Mouse (Mus musculus) E14TG2a.4 (cell line): Measurements from ENCODE around the gene Eaf1.
A peak's percentile ranks its signal among the peaks of the same experiment; 100 is the strongest.

Experiments
- H3K27me3 ChIP-seq: 2 replicates; pipeline ENCODE4 v1.6.1; 2014; ENCODE audit warnings: low read length, control low read depth; ENCODE audit not compliant: insufficient read depth
- H3K36me3 ChIP-seq: 2 replicates; pipeline ENCODE4 v1.6.1; 2014; ENCODE audit warnings: low read length, control low read depth; ENCODE audit not compliant: insufficient read depth
- H3K4me1 ChIP-seq: replicated peaks from 2 replicates; pipeline ENCODE4 v1.6.1; 2014; ENCODE audit warnings: low read depth, low read length, control low read depth
- H3K4me3 ChIP-seq: replicated peaks from 2 replicates; pipeline ENCODE4 v1.5.1; 2014; ENCODE audit warnings: mild to moderate bottlenecking, low read length
- H3K9me3 ChIP-seq: 2 replicates; pipeline ENCODE4 v1.6.1; 2014; ENCODE audit warnings: low read length, control low read depth
- CTCF ChIP-seq: conservative IDR thresholded peaks from 2 replicates; pipeline ENCODE4 v1.5.1; 2014; ENCODE audit warnings: low read length
- NANOG ChIP-seq: IDR thresholded peaks from 2 replicates; pipeline ENCODE4 v1.6.1; 2014; ENCODE audit warnings: borderline replicate concordance, low read length, mixed read lengths
- POU5F1 ChIP-seq: IDR thresholded peaks from 2 replicates; pipeline ENCODE4 v1.6.1; 2014; ENCODE audit warnings: low read length, borderline replicate concordance

Gene Eaf1

DNA sequence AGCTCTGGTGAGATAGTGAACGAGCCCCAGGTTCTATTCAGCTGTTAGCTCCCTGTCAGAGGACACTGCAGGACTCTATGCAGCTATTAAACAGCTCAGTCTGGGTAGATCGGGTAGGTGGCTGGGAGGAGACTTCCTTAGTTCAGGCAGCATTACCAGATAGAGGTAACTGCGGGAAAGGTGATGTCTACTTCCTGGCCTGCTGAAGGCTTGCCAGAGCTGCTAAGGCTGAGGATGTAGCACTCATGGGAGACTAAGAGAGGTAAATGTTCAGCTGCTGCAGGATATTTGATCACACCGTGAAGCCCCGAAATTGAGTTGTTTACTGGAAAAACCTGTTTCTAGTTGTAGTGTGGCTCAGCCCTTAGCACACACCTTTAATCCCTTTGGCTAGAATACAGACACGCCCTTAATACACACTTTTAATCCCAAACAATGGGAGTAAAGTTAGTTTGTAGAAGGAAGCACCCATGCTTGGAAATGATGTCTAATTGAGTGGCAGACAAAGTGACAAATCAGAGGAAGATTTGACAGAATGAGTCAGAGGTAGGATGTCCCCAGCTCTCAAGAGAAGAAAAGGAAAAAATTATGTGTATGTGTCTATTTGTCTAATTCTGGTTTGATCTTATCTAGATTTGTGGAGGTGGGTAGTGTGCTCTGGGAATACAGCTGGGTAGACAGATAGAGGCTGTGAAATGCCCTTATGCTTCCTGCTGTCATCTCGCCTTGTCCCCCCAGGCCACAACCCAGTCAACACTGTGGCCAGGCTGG lies 31.0 kb downstream of the Eaf1 start:
- TF ChIP-seq NANOG = no peak
- no peak for TF ChIP-seq CTCF
- H3K36me3 ChIP-seq = no peaks in the 10 kb centered on the region

DNA sequence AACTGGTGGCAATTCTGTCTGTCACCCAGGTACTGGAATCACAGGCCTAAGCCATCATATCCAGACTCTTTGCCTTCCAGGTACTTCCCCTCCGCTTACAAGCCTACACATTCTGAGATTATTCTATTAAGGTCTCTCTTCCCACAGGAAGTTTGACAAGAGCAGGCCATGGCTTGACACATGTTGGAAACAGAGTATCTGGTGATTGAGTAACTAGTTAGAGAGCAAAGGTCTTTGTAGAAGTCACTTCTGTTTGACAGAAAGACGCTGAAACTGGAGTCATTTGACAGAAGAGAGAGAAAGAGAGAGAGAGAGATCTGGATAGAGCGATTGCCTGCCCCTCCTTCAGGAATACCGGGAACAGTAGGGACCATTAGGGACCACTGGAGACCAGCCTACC lies 36.6 kb downstream of the Eaf1 start:
- peaks cover 9% of the 10 kb centered on the region for H3K4me1 ChIP-seq
- 0 out of 2 replicates have a peak, but pooled peaks cover 2% of the 10 kb centered on the region for H3K27me3 ChIP-seq
- no peaks in the 10 kb centered on the region for H3K9me3 ChIP-seq
- TF ChIP-seq NANOG = no peak
- no peak for TF ChIP-seq CTCF
- no peak for TF ChIP-seq POU5F1
- no peaks in the 10 kb centered on the region for H3K36me3 ChIP-seq
- H3K4me3 ChIP-seq = no peak overlapping the region

More for the DNA sequence above, 31.0 kb downstream of the Eaf1 start:
- H3K27me3 ChIP-seq = peaks cover 2% of the 10 kb centered on the region; the same call in 1 of the 2 replicates
- no peak overlapping the region for H3K4me3 ChIP-seq
- H3K4me1 ChIP-seq = peaks cover 17% of the 10 kb centered on the region
- no peaks in the 10 kb centered on the region for H3K9me3 ChIP-seq

DNA sequence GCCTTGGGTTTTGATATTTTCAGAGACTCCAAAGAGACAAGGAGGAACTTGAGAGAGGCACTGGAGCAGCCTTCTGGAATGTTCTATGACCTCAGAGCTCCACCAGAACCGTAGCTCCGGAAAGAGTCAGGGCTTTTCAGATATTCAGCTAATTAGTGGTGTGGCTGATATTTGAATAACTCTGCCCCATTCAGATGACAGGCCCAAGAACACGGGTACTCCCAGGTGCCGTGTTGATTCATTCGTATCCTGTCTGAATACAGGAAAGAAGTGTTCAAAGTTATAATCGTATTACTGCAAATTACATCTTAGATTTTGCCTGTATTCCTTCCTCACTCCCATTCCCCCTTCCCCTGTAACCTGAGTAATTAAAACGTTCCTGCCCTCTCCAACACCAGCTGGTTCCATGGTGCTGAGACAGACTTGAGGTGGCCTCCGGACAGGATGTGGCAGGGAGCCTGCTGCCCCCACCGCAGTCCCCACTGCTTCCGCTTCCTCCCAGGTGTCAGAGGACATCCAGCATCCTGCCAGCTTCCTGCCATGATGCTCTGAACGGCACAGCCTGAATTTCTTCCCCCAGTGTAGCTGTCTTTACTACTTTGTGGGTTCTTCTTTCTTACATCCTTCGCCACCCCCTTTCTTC lies 37.4 kb downstream of the Eaf1 start:
- Histone ChIP-seq H3K36me3 (no peaks in the 10 kb centered on the region), H3K27me3 (0 out of 2 replicates have a peak, but pooled peaks cover 2% of the 10 kb centered on the region), H3K4me3 (no peak overlapping the region), H3K9me3 (no peaks in the 10 kb centered on the region), H3K4me1 (peaks cover 9% of the 10 kb centered on the region)
- TF ChIP-seq CTCF (no peak), NANOG (no peak), POU5F1 (no peak)

DNA sequence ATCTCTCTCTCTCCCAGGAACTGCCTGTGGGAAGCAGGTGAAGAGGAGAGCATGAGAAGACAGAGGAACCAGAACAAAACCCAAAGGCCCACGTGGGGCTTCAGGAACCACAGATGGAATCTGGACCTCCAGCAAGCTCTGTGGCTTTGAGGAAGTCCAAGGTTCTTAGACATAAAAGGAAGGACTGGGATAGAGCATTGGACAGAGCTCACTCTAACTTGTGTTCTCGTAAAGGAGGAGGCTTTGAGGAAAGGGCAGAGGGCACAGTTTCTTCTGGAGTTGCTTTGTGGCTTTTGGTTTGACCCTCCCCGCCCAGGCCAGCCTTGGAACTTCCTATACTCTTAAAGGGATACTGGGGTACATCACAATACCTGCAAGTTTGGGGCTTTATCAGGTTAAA lies 38.5 kb downstream of the Eaf1 start:
- Histone ChIP-seq H3K4me3 (no peak overlapping the region), H3K27me3 (0 out of 2 replicates have a peak, but pooled peaks cover 2% of the 10 kb centered on the region), H3K4me1 (peaks cover 9% of the 10 kb centered on the region), H3K36me3 (no peaks in the 10 kb centered on the region), H3K9me3 (no peaks in the 10 kb centered on the region)
- TF ChIP-seq NANOG (no peak), POU5F1 (no peak), CTCF (no peak)

DNA sequence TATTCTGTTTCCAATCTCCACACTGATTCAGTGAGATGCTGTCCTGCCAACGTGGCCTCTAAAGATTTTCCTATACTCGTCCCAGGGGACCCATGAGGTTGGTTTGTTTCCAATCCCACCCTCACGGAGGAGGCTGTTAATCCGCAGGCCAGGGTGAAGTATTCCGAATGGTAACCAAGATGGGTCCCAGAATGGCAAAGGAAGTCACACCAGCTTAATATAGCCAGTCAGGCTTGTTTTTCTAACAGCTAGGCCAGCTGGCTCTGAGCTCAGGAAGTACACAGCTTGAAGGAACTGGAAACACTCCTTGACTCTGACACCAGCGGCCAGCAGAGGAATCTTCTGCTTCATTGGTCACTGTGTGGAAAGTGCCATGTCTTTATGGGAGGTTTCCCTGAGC lies 43.1 kb downstream of the Eaf1 start:
- no peak for TF ChIP-seq CTCF
- TF ChIP-seq POU5F1 = no peak
- TF ChIP-seq NANOG = no peak
- Histone ChIP-seq H3K4me1 (peaks cover 9% of the 10 kb centered on the region), H3K4me3 (no peak overlapping the region), H3K9me3 (no peaks in the 10 kb centered on the region), H3K27me3 (no peaks in the 10 kb centered on the region), H3K36me3 (no peaks in the 10 kb centered on the region)

DNA sequence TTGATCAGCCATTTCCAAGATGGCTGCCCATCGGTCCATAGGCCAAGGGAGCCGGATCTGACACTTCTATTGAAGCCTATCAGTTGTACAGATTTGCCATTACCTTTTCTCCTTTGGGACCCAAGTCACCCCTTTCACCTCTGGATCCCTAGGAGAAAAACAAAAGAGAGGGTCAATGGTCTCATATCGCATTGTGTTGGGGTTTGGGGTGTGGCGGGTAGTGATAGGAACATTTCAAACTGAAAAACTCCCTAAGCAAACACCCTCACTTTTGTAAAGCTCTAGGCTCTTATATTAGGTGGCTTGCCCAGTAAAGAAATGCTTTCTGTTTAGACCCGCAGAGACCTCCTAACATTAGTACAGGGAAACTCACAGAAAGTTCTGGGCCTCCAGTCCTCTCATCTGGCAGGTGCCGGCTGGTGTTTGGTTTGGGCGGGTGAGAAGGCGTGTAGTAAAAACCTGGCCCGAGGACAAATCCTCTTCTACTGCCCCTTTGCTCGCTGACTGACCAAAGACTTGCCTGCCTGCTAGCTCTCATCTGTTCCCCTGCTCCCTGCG lies 49.8 kb downstream of the Eaf1 start:
- Histone ChIP-seq H3K4me1 (peaks cover 27% of the 10 kb centered on the region), H3K27me3 (peaks cover 7% of the 10 kb centered on the region), H3K9me3 (no peaks in the 10 kb centered on the region), H3K36me3 (no peaks in the 10 kb centered on the region), H3K4me3 (0 out of 2 replicates have a peak overlapping the region, but pooled peaks have one; percentile 7)
- no peak for TF ChIP-seq NANOG
- TF ChIP-seq POU5F1 = no peak
- TF ChIP-seq CTCF = no peak

DNA sequence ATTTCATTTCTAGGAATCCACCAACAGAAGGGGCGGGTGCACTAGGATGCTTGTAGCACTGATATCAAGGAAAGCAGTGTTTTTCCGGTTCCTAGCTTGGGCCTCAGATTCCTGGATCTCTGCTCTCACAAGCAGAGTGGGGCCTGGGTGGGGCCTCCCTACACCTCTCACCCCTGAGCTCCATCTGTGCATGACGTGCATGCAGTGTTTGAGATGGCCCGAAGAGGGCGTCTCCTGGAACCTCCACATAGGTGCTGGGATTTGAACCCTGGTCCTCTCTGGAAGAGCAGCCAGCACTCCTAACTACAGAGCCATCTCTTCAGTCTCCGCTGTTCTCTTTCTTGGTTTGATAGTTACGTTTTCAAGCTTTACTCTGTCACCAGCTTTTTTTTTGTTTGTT lies 60.8 kb downstream of the Eaf1 start:
- Histone ChIP-seq H3K27me3 (peaks cover 10% of the 10 kb centered on the region; the same call in 1 of the 2 replicates), H3K4me3 (no peak overlapping the region), H3K36me3 (no peaks in the 10 kb centered on the region), H3K4me1 (peaks cover 14% of the 10 kb centered on the region; the same call in 1 of the 2 replicates), H3K9me3 (no peaks in the 10 kb centered on the region)
- TF ChIP-seq CTCF = peak; percentile 12; the same call in 1 of the 2 replicates
- no peak for TF ChIP-seq NANOG

DNA sequence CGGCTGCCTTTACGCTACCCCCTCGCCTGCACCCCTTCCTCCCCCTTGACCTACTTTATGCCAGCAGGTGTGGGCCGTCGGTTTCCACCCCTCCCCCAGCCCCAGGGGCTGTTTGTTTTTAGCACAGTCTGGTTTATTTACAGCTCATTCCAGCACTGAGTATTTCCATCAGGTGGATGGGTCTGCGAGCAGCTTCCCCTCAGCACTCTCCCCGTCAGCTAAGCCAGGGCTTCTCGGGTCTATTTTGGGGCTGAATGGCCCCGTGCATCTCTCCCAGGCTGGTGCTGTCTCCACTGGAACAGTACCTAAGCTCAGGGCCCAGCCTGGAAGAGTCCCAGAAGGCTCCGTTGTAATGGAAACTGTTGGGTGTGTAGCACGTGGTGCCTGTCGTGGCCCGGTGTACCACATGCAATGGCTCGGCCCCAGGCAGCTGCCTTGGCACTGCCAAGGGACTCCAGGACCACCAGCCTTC lies 61.8 kb downstream of the Eaf1 start:
- peaks cover 14% of the 10 kb centered on the region; the same call in 1 of the 2 replicates for H3K4me1 ChIP-seq
- no peaks in the 10 kb centered on the region for H3K36me3 ChIP-seq
- TF ChIP-seq CTCF (no peak), POU5F1 (no peak), NANOG (no peak)
- H3K27me3 ChIP-seq = peaks cover 10% of the 10 kb centered on the region; the same call in 1 of the 2 replicates
- H3K9me3 ChIP-seq = no peaks in the 10 kb centered on the region
- no peak overlapping the region for H3K4me3 ChIP-seq
